Mouse (Mus musculus) CH12F3 (cell line): ENCODE measurements around the gene Abcb5.
"Not testable (repeated sequence)": the region's sequence is repeated elsewhere in the genome, so short reads cannot be mapped to it uniquely, and the experiment has no call there.

ENCODE experiments used
- in situ Hi-C: fragments of 300-500 bp; cut with MboI; formaldehyde crosslinking; loops from 2 replicates; pipeline ENCODE4 v1.14.3; 2020; ENCODE audit warnings: low sequenced_read_pairs

Gene Abcb5

GRCm38 (mm10) chr12:118966321-118966720 is at the start of gene Abcb5:
Gene Abcb5, minus strand, starts transcription at chr12:118966421.
- in situ Hi-C loops, result no loop called here

GRCm38 (mm10) chr12:118999230-118999629 is 33.0 kb upstream of the Abcb5 start:
- in situ Hi-C loops, result no loop called here

- in situ Hi-C loops, result no loop called here
These were observed 28.3 kb upstream of the Abcb5 start for GRCm38 (mm10) chr12:118994328-118995166.

DNA sequence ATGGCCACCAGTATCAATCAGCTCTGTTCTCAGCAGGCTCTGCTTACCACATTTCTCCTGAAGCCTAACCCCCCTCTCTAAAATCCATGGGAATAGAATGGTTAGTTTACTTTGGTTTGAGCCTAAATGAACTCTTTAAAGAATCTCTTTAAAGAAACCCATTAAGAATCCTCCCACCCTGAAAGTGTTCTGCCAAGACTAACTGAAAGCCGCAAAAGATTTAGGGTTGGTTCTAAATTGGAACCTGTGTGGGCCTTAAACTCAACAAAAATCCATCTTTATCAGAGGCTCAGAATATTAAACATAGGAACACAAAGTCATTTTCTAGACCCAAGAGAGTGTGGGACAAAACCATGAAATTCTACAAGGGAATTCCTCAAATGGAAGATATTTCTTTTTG is 18.6 kb upstream of the Abcb5 start:
- in situ Hi-C loops, result no loop called here

GRCm38 (mm10) chr12:118930386-118931318 is 35.6 kb downstream of the Abcb5 start:
- in situ Hi-C loops, result loop anchor here (25.0 kb wide), 1 partner anchor 532 kb away; no protein-coding TSS in a partner anchor

DNA sequence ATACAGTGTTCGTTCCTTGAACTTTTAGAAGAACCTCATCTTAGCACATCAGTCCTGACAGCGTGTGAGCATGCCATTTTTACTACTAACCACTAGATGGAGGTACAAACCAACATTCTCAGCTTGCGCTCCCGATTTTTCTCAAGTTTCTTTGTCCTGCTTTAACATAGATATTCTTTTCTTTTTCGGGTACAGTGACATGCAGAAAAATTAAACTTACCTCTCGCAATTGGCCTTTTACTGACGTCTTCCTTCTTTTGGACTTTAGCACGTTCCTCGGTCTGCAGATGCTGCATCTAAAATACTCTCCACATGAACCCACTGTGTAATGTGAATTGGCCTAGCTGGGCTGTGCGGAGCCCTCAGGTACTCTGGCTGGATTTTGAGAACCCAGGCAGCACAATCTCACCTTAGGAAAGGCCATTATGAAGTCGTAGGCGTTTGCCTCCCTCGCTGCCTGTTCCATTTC is 39.4 kb downstream of the Abcb5 start:
- in situ Hi-C loops, result loop anchor here (25.0 kb wide), 1 partner anchor 535 kb away; no protein-coding TSS in a partner anchor

DNA sequence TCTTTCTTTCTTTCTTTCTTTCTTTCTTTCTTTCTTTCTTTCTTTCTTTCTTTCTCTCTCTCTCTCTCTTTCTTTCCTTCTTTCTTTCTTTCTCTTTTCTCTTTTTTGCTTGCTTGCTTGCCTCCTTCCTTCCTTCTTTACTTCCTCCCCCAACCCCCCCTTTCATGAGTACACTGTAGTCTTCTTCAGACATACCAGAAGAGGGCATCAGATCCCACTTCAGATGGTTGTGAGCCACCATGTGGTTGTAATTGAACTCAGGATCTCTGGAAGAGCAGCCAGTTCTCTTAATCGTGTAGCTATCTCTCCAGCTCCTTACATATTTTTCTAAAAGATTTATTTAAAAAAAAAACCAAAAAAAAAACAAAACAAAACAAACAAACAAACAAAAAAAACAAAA is 42.3 kb downstream of the Abcb5 start:
- in situ Hi-C loops, result not testable (repeated sequence)

GRCm38 (mm10) chr12:118917771-118918170 is 48.5 kb downstream of the Abcb5 start:
- in situ Hi-C loops, result no loop called here

DNA sequence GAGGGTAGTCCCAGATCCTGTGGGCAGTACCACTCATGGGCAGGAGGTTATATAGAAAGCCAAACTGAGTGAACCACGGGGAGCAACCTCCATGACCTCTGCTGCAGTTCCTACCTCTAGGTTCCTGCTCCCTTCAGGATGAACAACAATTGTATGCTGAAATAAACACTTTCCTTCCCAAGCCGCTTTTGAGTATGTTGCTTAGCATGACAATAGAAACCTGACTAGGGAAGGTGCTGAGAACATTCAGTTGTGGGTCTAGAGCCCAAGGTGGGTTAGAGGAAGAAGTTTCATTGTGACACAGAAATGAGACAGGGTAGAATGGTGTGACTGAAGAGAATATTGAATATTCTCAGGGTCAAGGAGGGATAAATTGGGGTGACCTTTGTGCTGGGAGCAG is 55.9 kb downstream of the Abcb5 start:
- in situ Hi-C loops, result no loop called here

DNA sequence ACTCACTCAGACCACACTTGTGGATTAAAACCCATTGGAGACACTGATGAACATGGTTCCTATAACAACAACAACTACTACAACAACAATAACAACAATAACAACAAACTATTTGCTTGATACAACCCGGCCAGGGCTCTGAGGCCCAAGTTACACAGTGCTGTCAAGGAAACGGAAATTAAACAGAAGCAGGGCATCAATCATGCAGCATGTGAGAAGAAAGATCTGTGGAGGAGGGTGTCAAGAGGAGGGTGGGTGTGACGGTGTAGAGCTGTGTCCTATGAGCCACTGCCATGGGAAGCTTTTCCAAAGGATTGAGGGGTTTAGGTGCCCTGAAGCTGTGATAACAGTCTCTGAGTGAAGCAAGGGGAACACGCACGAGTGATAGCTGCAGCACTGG is 64.0 kb downstream of the Abcb5 start:
- in situ Hi-C loops, result no loop called here

DNA sequence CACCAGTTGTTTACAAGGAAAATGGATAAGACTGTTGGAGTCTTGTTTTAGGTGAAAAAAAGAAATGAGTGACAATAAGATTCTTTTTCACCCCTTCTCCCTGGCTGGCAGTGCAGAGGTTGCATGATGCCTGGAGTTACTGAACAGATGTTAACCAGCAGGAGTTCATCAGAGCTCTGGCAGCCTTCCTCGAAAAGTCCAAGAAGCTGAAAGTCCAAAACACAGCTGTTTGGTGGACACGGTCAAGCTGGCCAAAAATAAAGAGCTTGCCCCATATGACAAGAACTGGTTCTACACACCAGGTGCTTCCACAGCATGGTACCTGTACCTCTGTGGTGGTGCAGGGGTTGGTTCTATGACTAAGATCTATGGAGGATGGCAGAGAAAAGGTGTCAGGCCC is 78.3 kb downstream of the Abcb5 start:
- in situ Hi-C loops, result loop anchor here (25.0 kb wide), 1 partner anchor 901 kb away; no protein-coding TSS in a partner anchor

DNA sequence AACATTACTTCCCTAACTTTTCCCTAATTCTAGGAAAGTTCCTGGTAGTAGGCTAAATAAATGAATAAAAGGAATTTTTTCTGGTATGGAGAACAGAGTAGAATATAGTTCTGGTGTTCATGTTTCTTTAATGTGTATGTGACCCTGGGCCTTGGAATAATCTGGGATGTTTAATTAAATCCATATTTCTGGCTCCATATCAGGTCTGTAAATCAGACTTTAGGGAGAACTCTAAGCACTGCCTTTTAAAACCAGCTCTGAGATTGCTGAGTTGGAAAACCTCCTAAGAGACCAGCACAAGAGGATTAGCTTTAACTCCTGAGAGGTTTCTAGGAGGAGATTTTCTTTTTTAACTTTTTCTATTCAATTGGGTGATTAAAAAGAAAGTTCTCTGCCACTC is 83.4 kb downstream of the Abcb5 start:
- in situ Hi-C loops, result loop anchor here (25.0 kb wide), 1 partner anchor 895 kb away; no protein-coding TSS in a partner anchor

DNA sequence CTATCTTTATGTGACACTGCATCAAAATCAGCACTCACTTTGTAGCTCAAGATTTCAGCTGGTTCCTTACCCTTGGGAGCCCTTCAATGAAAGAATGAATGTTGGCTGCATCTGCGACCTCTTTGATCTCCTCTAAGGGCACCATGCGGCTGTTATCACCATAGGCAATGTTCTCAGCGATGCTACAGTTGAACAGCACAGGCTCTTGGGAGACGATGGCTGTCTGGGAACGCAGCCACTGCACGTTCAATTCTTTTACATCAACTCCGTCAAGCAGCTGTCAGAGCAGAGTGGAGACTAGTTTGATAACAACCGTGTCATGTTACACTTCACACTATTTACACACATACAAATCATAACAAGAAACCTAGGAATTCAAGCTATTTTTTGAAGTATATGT is 93.5 kb downstream of the Abcb5 start:
- in situ Hi-C loops, result no loop called here

DNA sequence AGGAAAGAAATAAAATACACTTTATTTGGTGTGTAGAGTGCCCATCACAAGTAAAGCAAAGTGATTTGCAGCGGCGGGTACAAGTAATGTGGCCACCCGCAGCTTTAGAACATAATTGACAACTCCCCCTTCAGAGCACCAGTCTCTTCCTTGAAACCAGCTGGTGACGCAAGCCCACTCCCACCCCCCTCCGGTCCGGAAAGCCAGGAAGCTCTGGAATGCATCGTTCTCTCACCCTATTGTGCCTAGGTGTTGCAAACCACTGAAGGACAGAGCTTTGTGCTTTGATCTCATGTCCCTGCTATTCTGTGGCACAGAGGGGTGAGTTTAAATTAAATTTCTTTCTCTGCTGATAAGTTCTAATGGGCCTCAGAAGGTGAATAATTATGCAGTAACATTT is 110.1 kb downstream of the Abcb5 start:
- in situ Hi-C loops, result no loop called here

DNA sequence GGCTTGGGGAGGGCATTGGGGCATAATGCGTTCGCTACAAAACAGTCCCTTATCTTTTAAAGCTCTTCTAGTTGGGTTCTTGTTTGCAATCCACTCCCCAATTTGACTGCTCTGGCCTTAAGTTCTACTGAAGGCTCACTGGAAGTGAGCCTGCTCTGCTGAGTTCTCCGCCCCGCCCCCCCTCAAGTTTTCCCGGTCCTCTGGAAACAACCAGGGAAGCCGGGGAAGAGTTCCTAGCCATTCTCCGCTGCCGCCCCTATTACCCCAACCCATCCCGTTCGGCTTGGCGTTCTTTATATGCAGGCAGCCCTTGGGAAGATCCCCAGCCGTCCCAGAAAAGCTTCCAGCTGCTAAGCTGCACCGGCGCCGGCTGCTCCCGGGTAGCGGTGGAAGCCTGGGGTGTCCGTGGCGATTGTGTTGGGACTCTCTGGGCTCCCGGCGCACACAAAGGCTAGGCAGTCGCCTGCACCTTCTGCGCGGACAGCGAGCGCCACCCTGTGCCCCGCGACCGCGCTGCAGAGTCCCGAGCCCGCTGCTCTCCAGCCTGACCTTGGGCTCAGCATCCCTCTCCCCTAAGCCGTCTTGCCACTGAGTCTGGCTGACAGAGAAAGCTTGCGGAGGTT is 111.3 kb downstream of the Abcb5 start:
- in situ Hi-C loops, result no loop called here

DNA sequence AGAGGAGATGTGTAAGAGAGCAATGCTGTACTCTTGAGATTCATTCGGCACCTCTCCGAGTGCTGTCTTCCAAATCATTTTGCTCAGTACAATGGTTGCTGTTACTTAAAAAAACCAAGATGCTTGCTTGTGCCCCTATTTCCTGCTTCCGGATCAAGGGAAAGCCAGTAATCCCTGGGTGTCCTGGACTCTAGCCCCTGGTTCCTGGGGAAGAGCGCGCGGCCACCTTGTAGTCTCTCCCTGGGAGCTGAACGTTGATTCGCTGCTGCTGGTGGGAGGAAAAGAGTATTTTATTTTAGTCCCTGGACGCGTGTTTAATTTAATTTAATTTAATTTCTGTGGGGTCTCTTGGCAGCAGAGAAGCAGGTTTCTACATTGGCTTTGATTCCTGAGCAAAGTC is 111.8 kb downstream of the Abcb5 start:
- in situ Hi-C loops, result no loop called here

DNA sequence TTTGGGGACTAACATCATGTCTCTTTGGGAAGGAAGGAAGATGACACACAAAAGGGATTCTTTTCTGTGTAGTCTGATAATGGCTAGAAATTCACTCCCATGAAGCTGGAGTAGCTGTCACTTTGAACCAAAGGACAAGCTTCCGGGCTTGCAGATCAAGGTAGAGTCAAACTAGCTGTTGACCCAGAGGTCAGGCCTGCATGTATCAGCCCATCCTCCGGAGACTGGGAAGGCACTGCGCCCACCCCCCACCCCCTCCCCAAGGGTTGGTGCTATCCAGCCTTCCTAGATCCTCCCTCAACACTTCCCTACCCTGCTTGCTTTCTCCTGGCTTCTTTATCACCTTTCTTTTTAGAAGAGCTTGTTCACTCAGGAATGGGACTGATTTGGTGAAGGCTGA is 112.9 kb downstream of the Abcb5 start:
- in situ Hi-C loops, result no loop called here

DNA sequence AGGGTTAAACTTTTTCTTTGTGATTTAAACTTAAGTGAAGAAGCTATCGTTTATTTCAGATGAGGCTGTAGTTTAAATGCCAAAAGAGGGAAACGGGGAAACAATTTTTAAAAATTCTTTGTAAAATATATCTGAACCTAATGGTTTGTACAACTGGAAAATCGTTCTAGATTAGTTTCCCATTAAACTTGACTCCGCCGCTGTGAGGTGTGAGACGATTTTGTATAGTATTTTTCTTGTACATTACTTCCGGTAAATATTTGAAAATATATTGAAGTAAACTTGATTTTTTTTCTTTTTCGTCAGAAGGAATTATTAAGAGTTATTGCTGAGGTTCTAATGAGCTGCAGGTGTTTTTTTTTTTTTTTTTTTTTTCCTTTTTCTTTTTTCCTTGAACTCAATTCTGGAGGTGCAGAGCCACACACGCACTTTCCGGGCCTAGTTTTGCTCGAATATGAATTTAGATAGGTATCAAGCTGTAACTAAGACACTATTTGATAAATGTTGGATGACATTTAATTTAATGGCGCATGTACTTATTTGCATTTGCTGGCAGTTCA is 115.3 kb downstream of the Abcb5 start:
- in situ Hi-C loops, result no loop called here

DNA sequence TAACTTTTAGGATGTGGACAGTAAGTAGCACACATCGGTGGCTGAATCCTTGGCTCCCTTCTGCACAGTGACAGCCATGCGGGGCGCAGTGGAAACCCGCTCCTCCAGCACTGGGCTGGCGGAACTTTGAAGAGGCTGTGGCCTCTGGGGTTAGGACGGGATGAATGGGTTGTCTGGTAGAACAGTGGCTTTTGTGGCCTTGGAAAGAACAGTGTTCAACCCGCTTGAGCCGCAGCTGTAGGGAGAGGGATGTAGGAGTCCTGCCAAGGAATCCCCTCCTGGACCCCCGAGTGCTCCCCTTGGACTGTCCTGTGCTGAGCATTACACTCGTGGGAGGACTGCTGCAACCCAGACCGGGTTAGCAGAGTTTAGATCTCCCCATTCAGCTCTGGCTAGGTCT is 116.2 kb downstream of the Abcb5 start:
- in situ Hi-C loops, result no loop called here

DNA sequence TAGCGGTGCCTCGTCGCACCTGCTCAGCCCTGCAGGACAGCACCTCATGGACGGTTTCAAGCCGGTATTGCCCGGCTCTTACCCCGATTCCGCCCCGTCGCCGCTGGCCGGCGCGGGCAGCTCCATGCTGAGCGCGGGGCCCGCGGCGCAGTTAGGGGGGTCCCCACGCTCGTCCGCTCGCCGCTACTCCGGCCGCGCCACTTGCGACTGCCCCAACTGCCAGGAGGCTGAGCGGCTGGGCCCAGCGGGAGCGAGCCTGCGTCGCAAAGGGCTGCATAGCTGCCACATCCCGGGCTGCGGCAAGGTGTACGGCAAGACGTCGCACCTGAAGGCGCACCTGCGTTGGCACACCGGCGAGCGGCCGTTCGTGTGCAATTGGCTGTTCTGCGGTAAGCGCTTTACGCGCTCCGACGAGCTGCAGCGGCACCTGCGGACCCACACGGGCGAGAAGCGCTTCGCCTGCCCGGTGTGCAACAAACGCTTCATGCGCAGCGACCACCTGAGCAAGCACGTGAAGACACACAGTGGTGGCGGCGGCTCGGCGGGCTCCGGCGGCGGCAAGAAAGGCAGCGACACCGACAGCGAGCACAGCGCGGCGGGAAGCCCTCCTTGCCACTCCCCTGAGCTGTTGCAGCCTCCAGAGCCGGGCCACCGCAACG is 116.9 kb downstream of the Abcb5 start:
- in situ Hi-C loops, result no loop called here
